Mouse (Mus musculus) stomach, embryonic 14.5 days (tissue): ENCODE measurements at regions not wholly inside any gene's neighbourhood (a gene's known extent, or its start where the extent isn't known, plus 50 kb on each side); places are given as distances from the start of the nearest gene placed in this dataset.

Experiments used
- ATAC-seq: fragments of 200-750 bp; cut with Nextera tagmentation; 2 replicates; pipeline ENCODE4 v1.8.0; 2017; ENCODE audit warnings: low read depth, moderate TSS enrichment; ENCODE audit not compliant: insufficient number of reproducible peaks, insufficient read depth, low FRiP score
- H3K27ac ChIP-seq: fragments of 300-500 bp; sonication (generic); 2 replicates; pipeline ENCODE4 v1.5.1; 2014; ENCODE audit warnings: mild to moderate bottlenecking, low read length, moderate library complexity, mixed read lengths
- H3K27me3 ChIP-seq: fragments of 300-500 bp; sonication (generic); 2 replicates; pipeline ENCODE4 v1.6.1; 2014; ENCODE audit warnings: low read length, control low read depth, mixed read lengths; ENCODE audit not compliant: control insufficient read depth, insufficient read depth
- H3K36me3 ChIP-seq: fragments of 300-500 bp; sonication (generic); 2 replicates; pipeline ENCODE4 v1.6.1; 2014; ENCODE audit warnings: mild to moderate bottlenecking, control low read depth, low read length, moderate library complexity, mixed read lengths; ENCODE audit not compliant: control insufficient read depth, insufficient read depth
- H3K4me1 ChIP-seq: fragments of 300-500 bp; sonication (generic); 2 replicates; pipeline ENCODE4 v1.6.1; 2014; ENCODE audit warnings: low read length, control low read depth, mixed read lengths; ENCODE audit not compliant: control insufficient read depth, insufficient read depth
- H3K4me2 ChIP-seq: fragments of 300-500 bp; sonication (generic); replicated peaks from 2 replicates; pipeline ENCODE4 v1.6.1; 2014; ENCODE audit warnings: low read depth, low read length, control low read depth
- H3K4me3 ChIP-seq: fragments of 300-500 bp; sonication (generic); 2 replicates; pipeline ENCODE4 v1.5.1; 2014; ENCODE audit warnings: low read depth, low read length, control low read depth
- H3K9ac ChIP-seq: fragments of 300-500 bp; sonication (generic); replicated peaks from 2 replicates; pipeline ENCODE4 v1.6.1; 2014; ENCODE audit warnings: low read depth, mild to moderate bottlenecking, control low read depth, low read length, moderate library complexity, mixed read lengths
- H3K9me3 ChIP-seq: fragments of 300-500 bp; sonication (generic); 2 replicates; pipeline ENCODE4 v1.6.1; 2016; ENCODE audit warnings: low read depth, low read length, control low read depth; ENCODE audit not compliant: control insufficient read depth
- WGBS: fragments of 180-500 bp; shearing (Covaris S2); extraction: QIAGEN DNeasy Blood & Tissue Kit; methylation state at CpG from one replicate; pipeline ENCODE4 v1.1.7; 2014; 5-methylcytosine and 5-hydroxymethylcytosine counted together

DNA sequence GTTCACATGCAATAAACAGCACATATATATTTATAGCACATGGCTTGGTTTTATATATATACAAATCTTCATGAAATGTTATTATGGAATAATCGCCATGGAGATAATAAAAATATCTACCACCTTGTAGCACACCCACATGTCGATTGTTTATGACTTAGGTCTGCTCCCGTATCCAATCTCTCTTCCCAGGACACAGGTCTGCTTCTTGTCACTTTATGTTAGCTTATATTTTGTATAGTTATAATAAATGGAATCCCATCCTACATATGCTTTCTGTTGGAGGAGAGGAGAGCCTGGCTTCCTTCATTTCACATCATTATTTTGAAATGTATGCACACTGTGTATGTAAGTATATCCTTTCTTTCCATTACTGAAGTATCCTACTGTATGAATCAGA lies 408.3 kb upstream of the Gli3 start:
- Histone ChIP-seq H3K9ac (no peak overlapping the region), H3K27me3 (no peaks in the 10 kb centered on the region), H3K27ac (no peak overlapping the region), H3K4me2 (no peak overlapping the region), H3K4me3 (no peak overlapping the region), H3K4me1 (0 out of 2 replicates have a peak, but pooled peaks cover 4% of the 10 kb centered on the region), H3K36me3 (no peaks in the 10 kb centered on the region), H3K9me3 (no peaks in the 10 kb centered on the region)
- 58% methylated on average over 3 of the region's 3 CpGs for WGBS
- ATAC-seq, result peak; percentile 62; the same call in 1 of the 2 replicates

GRCm38 (mm10) chr13:15078635-15079094 lies 384.4 kb upstream of the Gli3 start:
- WGBS, result 41% methylated on average over 2 of the region's 2 CpGs
- no peaks in the 10 kb centered on the region for H3K27me3 ChIP-seq
- H3K27ac ChIP-seq, result peak overlapping the region; percentile 34; the same call in 1 of the 2 replicates
- H3K4me2 ChIP-seq, result no peak overlapping the region
- no peak overlapping the region for H3K4me3 ChIP-seq
- H3K36me3 ChIP-seq, result no peaks in the 10 kb centered on the region
- H3K9me3 ChIP-seq, result no peaks in the 10 kb centered on the region
- ATAC-seq, result no peak
- 0 out of 2 replicates have a peak, but pooled peaks cover 3% of the 10 kb centered on the region for H3K4me1 ChIP-seq
- H3K9ac ChIP-seq, result no peak overlapping the region

DNA sequence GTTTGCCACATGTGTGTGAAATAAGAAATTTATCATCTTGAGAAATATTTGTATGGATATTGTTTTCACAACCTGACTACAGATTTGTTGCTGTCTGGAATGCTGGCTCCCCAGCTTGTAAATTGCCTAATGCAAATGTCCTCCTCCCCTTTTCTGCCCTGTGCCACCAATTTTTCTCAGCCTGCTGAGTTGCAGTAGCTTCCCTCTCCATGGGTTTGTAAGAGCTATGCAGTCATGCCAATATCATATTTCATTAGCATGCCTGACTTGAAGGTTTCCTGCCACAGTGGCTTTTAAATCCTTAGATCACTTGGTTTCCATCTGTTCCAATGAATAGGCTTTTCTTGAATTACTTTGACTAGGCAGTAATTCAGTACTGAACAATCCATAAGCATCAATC lies 383.9 kb upstream of the Gli3 start:
- no peaks in the 10 kb centered on the region for H3K9me3 ChIP-seq

DNA sequence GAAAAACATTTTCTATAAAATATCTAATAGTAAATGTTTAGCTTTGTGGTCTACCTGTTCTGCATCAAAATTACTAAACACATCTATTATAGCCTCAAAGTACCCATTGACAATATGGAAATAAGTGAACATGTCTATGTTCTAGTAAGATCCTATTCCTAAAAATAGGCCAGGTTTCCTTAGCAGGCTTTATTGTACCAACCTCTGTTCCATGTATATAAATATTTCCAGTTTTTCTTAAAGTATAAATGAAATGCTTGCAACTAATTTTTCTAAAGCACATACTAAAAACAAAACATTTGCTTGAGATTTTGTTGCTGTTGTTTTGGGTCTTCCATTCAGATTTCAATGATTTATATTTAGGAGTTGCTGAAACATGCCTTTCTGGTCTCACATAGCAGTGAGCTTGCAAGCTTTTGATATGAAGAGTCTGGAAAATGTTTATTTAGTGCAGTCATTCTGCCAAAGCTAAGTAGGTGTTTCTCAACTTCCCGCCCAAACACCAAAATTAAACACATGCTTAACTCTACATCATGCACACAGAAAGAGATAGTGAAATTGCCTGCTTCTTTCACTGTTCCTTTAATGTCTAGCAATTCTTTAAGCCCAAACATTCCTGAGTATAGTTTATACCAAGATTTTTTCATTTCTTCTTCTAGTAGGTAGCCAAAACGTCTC lies 380.6 kb upstream of the Gli3 start:
- H3K36me3 ChIP-seq, result no peaks in the 10 kb centered on the region
- 0 out of 2 replicates have a peak, but pooled peaks cover 3% of the 10 kb centered on the region for H3K4me1 ChIP-seq
- no peak overlapping the region for H3K4me3 ChIP-seq
- no peak overlapping the region for H3K4me2 ChIP-seq
- H3K27me3 ChIP-seq, result no peaks in the 10 kb centered on the region
- no peak overlapping the region for H3K9ac ChIP-seq
- WGBS, result 42% methylated on average over 2 of the region's 2 CpGs
- no peak for ATAC-seq
- no peaks in the 10 kb centered on the region for H3K9me3 ChIP-seq
- H3K27ac ChIP-seq, result no peak overlapping the region

More for the DNA sequence above, 383.9 kb upstream of the Gli3 start:
- no peak for ATAC-seq
- Histone ChIP-seq H3K4me1 (0 out of 2 replicates have a peak, but pooled peaks cover 3% of the 10 kb centered on the region), H3K27me3 (no peaks in the 10 kb centered on the region), H3K4me2 (no peak overlapping the region), H3K9ac (no peak overlapping the region), H3K36me3 (no peaks in the 10 kb centered on the region), H3K4me3 (no peak overlapping the region), H3K27ac (no peak overlapping the region)

- WGBS, result 66% methylated on average over 1 of the region's 1 CpGs
- Histone ChIP-seq H3K27me3 (no peaks in the 10 kb centered on the region), H3K36me3 (no peaks in the 10 kb centered on the region), H3K4me3 (no peak overlapping the region), H3K4me2 (no peak overlapping the region), H3K4me1 (no peaks in the 10 kb centered on the region), H3K9ac (no peak overlapping the region), H3K9me3 (no peaks in the 10 kb centered on the region), H3K27ac (no peak overlapping the region)
- ATAC-seq, result no peak
These were observed 368.2 kb upstream of the Gli3 start for GRCm38 (mm10) chr13:15094836-15095235.

DNA sequence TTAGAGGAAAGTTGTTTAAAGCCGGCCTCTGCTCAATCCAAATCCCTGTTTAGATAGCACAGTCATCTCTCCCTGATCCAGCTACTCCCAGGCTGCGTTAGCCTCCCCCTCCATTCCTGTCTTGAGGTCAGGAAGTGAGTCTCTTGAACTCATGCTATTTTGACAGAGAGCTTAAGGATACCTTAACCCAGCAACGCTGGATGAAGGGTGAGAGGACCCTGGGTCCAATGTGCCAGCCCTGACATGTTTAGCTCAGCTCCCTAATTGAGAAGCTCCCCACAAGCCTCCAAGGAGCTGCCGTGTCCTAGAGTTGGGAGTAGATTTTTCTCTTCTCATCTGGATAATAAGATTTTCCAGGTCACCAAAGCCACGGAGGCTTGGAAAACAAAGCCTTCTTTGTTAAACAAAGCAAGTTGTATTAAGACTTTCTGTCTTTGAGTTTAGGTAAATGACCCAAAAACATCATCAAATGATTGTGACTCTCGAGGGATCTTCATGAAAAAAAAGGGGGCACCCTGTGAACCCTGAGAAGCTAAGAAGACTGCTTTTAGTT lies 355.2 kb upstream of the Gli3 start:
- Histone ChIP-seq H3K27me3 (no peaks in the 10 kb centered on the region), H3K36me3 (no peaks in the 10 kb centered on the region), H3K9me3 (no peaks in the 10 kb centered on the region), H3K4me3 (no peak overlapping the region), H3K9ac (no peak overlapping the region), H3K4me2 (no peak overlapping the region), H3K4me1 (peaks cover 10% of the 10 kb centered on the region; the same call in 1 of the 2 replicates), H3K27ac (peak overlapping the region; percentile 83)
- 15% methylated on average over 6 of the region's 6 CpGs for WGBS
- no peak for ATAC-seq

GRCm38 (mm10) chr13:15113383-15113782 lies 349.7 kb upstream of the Gli3 start:
- ATAC-seq, result no peak
- WGBS, result 74% methylated on average over 7 of the region's 7 CpGs
- H3K9ac ChIP-seq, result no peak overlapping the region

GRCm38 (mm10) chr13:15130249-15130648 lies 332.8 kb upstream of the Gli3 start:
- Histone ChIP-seq H3K27ac (peak overlapping the region; percentile 77), H3K36me3 (no peaks in the 10 kb centered on the region), H3K4me2 (no peak overlapping the region), H3K9me3 (no peaks in the 10 kb centered on the region), H3K4me3 (no peak overlapping the region), H3K9ac (no peak overlapping the region), H3K4me1 (peaks cover 5% of the 10 kb centered on the region), H3K27me3 (no peaks in the 10 kb centered on the region)
- 24% methylated on average over 2 of the region's 2 CpGs for WGBS
- ATAC-seq, result peak; percentile 94

More at GRCm38 (mm10) chr13:15113383-15113782, 349.7 kb upstream of the Gli3 start:
- Histone ChIP-seq H3K4me2 (no peak overlapping the region), H3K4me1 (no peaks in the 10 kb centered on the region), H3K27me3 (no peaks in the 10 kb centered on the region), H3K36me3 (no peaks in the 10 kb centered on the region), H3K4me3 (no peak overlapping the region), H3K27ac (no peak overlapping the region), H3K9me3 (no peaks in the 10 kb centered on the region)
